Mouse (Mus musculus): ENCODE measurements around the gene Gm5485.

Gm5485 gene

GRCm38 (mm10) chr16:48412246-48412645 is at the start of gene Gm5485:
Gene Gm5485 (minus strand): TSS chr16:48412416.
- no peak for DNase-seq (ENCODE audit: low read depth)

- DNase-seq (ENCODE audit: low read depth) = no peak
Observed at GRCm38 (mm10) chr16:48453264-48453663, 41.0 kb upstream of the Gm5485 start.

GRCm38 (mm10) chr16:48446161-48446925 is 34.1 kb upstream of the Gm5485 start:
- no peak for DNase-seq (ENCODE audit: low read depth)

- no peak for DNase-seq (ENCODE audit: low read depth)
Observed at GRCm38 (mm10) chr16:48444589-48444988, 32.4 kb upstream of the Gm5485 start.

- no peak for DNase-seq (ENCODE audit: low read depth)
Observed at GRCm38 (mm10) chr16:48437476-48437875, 25.3 kb upstream of the Gm5485 start.

- no peak for DNase-seq (ENCODE audit: low read depth)
Observed at GRCm38 (mm10) chr16:48435454-48435853, 23.2 kb upstream of the Gm5485 start.

- DNase-seq (ENCODE audit: low read depth) = no peak
Observed at GRCm38 (mm10) chr16:48431027-48431426, 18.8 kb upstream of the Gm5485 start, which contains the start of gene Morc1. Gene Morc1 (plus strand): TSS chr16:48431237.

GRCm38 (mm10) chr16:48429427-48429826 is 17.2 kb upstream of the Gm5485 start:
- DNase-seq (ENCODE audit: low read depth) = no peak

- DNase-seq (ENCODE audit: low read depth) = no peak
Observed at GRCm38 (mm10) chr16:48424069-48424468, 11.9 kb upstream of the Gm5485 start.

GRCm38 (mm10) chr16:48422501-48422900 is 10.3 kb upstream of the Gm5485 start:
- no peak for DNase-seq (ENCODE audit: low read depth)

GRCm38 (mm10) chr16:48419035-48419434 is 6.8 kb upstream of the Gm5485 start:
- DNase-seq (ENCODE audit: low read depth) = no peak

- no peak for DNase-seq (ENCODE audit: low read depth)
Observed at GRCm38 (mm10) chr16:48418557-48418956, 6.3 kb upstream of the Gm5485 start.

- DNase-seq (ENCODE audit: low read depth) = no peak
Observed at GRCm38 (mm10) chr16:48410125-48410524, 2.1 kb downstream of the Gm5485 start.

- no peak for DNase-seq (ENCODE audit: low read depth)
Observed at GRCm38 (mm10) chr16:48409580-48409979, 2.6 kb downstream of the Gm5485 start.

- DNase-seq (ENCODE audit: low read depth) = no peak
Observed at GRCm38 (mm10) chr16:48405674-48406403, 6.4 kb downstream of the Gm5485 start.

GRCm38 (mm10) chr16:48404009-48404408 is 8.2 kb downstream of the Gm5485 start:
- DNase-seq (ENCODE audit: low read depth) = no peak

GRCm38 (mm10) chr16:48403423-48403822 is 8.8 kb downstream of the Gm5485 start:
- no peak for DNase-seq (ENCODE audit: low read depth)

GRCm38 (mm10) chr16:48402963-48403362 is 9.3 kb downstream of the Gm5485 start:
- DNase-seq (ENCODE audit: low read depth) = no peak

- DNase-seq (ENCODE audit: low read depth) = no peak
Observed at GRCm38 (mm10) chr16:48395278-48395677, 16.9 kb downstream of the Gm5485 start.

GRCm38 (mm10) chr16:48386982-48387381 is 25.2 kb downstream of the Gm5485 start:
- DNase-seq (ENCODE audit: low read depth) = no peak

- no peak for DNase-seq (ENCODE audit: low read depth)
Observed at GRCm38 (mm10) chr16:48383582-48384257, 28.5 kb downstream of the Gm5485 start.

GRCm38 (mm10) chr16:48373711-48374485 is 38.3 kb downstream of the Gm5485 start:
- no peak for DNase-seq (ENCODE audit: low read depth)

Data from naive thymus-derived CD4-positive, alpha-beta T cell, adult 2 months (primary cell).